Mouse (Mus musculus): ENCODE data around the gene Pla2g5.

GRCm38 (mm10) chr4:138788381-138788780 is 74.9 kb downstream of the Pla2g5 start:
- TF ChIP-seq CTCF (IDR thresholded peaks at IDR 0.05; ENCODE audit: low read depth), result no peak
- no peak for TF ChIP-seq EP300 (IDR thresholded peaks at IDR 0.05; ENCODE audit: low read depth)

Data from liver, postnatal 0 days (tissue).